In the genomic region with DNA sequence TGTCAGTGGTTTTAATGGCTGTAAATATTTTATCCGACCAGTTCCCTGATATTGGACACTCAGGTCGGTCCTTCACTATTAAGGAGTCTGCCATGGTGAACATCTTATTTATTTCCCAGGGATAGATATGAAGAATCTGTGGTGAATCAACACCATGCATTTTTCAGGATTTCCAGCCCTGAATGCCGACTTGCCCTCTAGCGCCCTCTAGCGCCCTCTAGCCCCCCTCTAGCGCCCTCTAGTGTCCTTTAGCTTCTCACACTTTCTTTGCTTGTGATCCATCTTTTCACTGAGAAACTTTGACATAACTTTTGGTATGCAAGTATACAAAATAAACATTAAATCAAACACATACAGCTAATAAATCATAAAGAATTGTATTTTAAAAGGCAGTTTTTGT, we compare ENCODE assay signal across 8 mouse cellular contexts. TPM values are rescaled to one million over a fixed set of nuclear protein-coding genes. Genes with fewer than 3 reads are reported as not detected.
DNase-seq lines count a peak whose midpoint lies in the region; ATAC-seq and TF ChIP-seq lines count a peak whose summit lies in the region.

No protein-coding gene starts in this region.

- H3K4me1 ChIP-seq in forebrain, postnatal 0 days (ENCODE audit: insufficient read depth) = no peaks in the 10 kb centered on the region
- H3K4me1 ChIP-seq in forebrain, embryonic 13.5 days = no peaks in the 10 kb centered on the region
- H3K4me1 ChIP-seq in liver, postnatal 0 days (ENCODE audit: insufficient read depth) = no peaks in the 10 kb centered on the region
- H3K4me1 ChIP-seq in stomach, postnatal 0 days (replicated peaks; ENCODE audit: control insufficient read depth, insufficient read depth) = no peaks in the 10 kb centered on the region

- 8% methylated on average over 6 of the region's 6 CpGs for WGBS in forebrain, postnatal 0 days
- WGBS in forebrain, embryonic 13.5 days = 5% methylated on average over 6 of the region's 6 CpGs
- WGBS in liver, postnatal 0 days (ENCODE audit: insufficient replicate concordance) = 7% methylated on average over 6 of the region's 6 CpGs
- 10% methylated on average over 6 of the region's 6 CpGs for WGBS in stomach, postnatal 0 days

- H3K27ac ChIP-seq in forebrain, postnatal 0 days (ENCODE audit: low read depth, low read length) = no peak overlapping the region
- no peak overlapping the region for H3K27ac ChIP-seq in forebrain, embryonic 13.5 days
- no peak overlapping the region for H3K27ac ChIP-seq in liver, postnatal 0 days (ENCODE audit: low read depth)
- H3K27ac ChIP-seq in stomach, postnatal 0 days (replicated peaks) = no peak overlapping the region

- no peak overlapping the region for H3K9ac ChIP-seq in forebrain, postnatal 0 days
- no peak overlapping the region for H3K9ac ChIP-seq in forebrain, embryonic 13.5 days
- H3K9ac ChIP-seq in liver, postnatal 0 days (replicated peaks) = no peak overlapping the region
- H3K9ac ChIP-seq in stomach, postnatal 0 days (ENCODE audit: low read length) = no peak overlapping the region

- ATAC-seq in forebrain, postnatal 0 days = no peak
- no peak for ATAC-seq in forebrain, embryonic 13.5 days
- ATAC-seq in granulocyte monocyte progenitor cell, adult 5-6 weeks (replicated peaks; ENCODE audit: poor library complexity, severe bottlenecking) = peak; percentile 52; the same call in 1 of the 2 replicates
- no peak for ATAC-seq in liver, postnatal 0 days
- ATAC-seq in stomach, postnatal 0 days (ENCODE audit: low FRiP score, low TSS enrichment) = no peak

- H3K4me2 ChIP-seq in forebrain, postnatal 0 days (ENCODE audit: low read depth) = no peak overlapping the region
- H3K4me2 ChIP-seq in forebrain, embryonic 13.5 days = no peak overlapping the region
- H3K4me2 ChIP-seq in liver, postnatal 0 days (ENCODE audit: low read depth, low read length) = no peak overlapping the region
- H3K4me2 ChIP-seq in stomach, postnatal 0 days (replicated peaks; ENCODE audit: low read depth) = no peak overlapping the region

- peak; percentile 78 for DNase-seq in forebrain, postnatal 0 days
- DNase-seq in ovary, postnatal 36 days (ENCODE audit: low spot score) = peak; percentile 52
- no peak for DNase-seq in ovary, adult 18-20 months (ENCODE audit: low spot score)
- peak; percentile 49 for DNase-seq in c-Kit-positive CD71-negative TER-119-negative erythroid progenitor cells, embryonic 14.5 days (ENCODE audit: low read depth)
- DNase-seq in liver, postnatal 0 days = peak; percentile 73
- DNase-seq in stomach, postnatal 0 days (ENCODE audit: low spot score) = peak; percentile 60

- peaks cover 72% of the 10 kb centered on the region for H3K36me3 ChIP-seq in forebrain, postnatal 0 days (ENCODE audit: insufficient read depth)
- peaks cover 71% of the 10 kb centered on the region for H3K36me3 ChIP-seq in forebrain, embryonic 13.5 days (ENCODE audit: poor library complexity, severe bottlenecking)
- H3K36me3 ChIP-seq in liver, postnatal 0 days (replicated peaks; ENCODE audit: insufficient read depth, low read length) = no peaks in the 10 kb centered on the region
- no peaks in the 10 kb centered on the region; the same call in 1 of the 2 replicates for H3K36me3 ChIP-seq in stomach, postnatal 0 days (ENCODE audit: control insufficient read depth, insufficient read depth, low read length)

- no peaks in the 10 kb centered on the region for H3K9me3 ChIP-seq in forebrain, postnatal 0 days (ENCODE audit: low read length)
- no peaks in the 10 kb centered on the region for H3K9me3 ChIP-seq in forebrain, embryonic 13.5 days (replicated peaks)
- no peaks in the 10 kb centered on the region for H3K9me3 ChIP-seq in liver, postnatal 0 days (ENCODE audit: low read length)
- H3K9me3 ChIP-seq in stomach, postnatal 0 days (ENCODE audit: control insufficient read depth, low read length) = no peaks in the 10 kb centered on the region

- no peaks in the 10 kb centered on the region for H3K27me3 ChIP-seq in forebrain, postnatal 0 days (ENCODE audit: insufficient read depth, low read length)
- H3K27me3 ChIP-seq in forebrain, embryonic 13.5 days = no peaks in the 10 kb centered on the region
- H3K27me3 ChIP-seq in liver, postnatal 0 days (ENCODE audit: insufficient read depth, low read length) = no peaks in the 10 kb centered on the region
- no peaks in the 10 kb centered on the region for H3K27me3 ChIP-seq in stomach, postnatal 0 days (ENCODE audit: control insufficient read depth, insufficient read depth, low read length)

- no peak for TF ChIP-seq EP300 in liver, postnatal 0 days (IDR thresholded peaks at IDR 0.05; ENCODE audit: low read depth)
- no peak for TF ChIP-seq EP300 in stomach, postnatal 0 days (optimal IDR thresholded peaks at IDR 0.05)

- no peak overlapping the region for H3K4me3 ChIP-seq in forebrain, postnatal 0 days (ENCODE audit: low read depth, low read length)
- H3K4me3 ChIP-seq in forebrain, embryonic 13.5 days = no peak overlapping the region
- H3K4me3 ChIP-seq in liver, postnatal 0 days (ENCODE audit: low read depth, low read length) = no peak overlapping the region
- H3K4me3 ChIP-seq in stomach, postnatal 0 days (ENCODE audit: low read depth, low read length) = no peak overlapping the region

- TF ChIP-seq CTCF in forebrain, postnatal 0 days (IDR thresholded peaks at IDR 0.05; ENCODE audit: low read depth) = peak; percentile 99
- TF ChIP-seq CTCF in liver, postnatal 0 days (IDR thresholded peaks at IDR 0.05; ENCODE audit: low read depth) = peak; percentile 100
- TF ChIP-seq CTCF in stomach, postnatal 0 days (IDR thresholded peaks at IDR 0.05; ENCODE audit: low read depth) = peak; percentile 100

RNA-seq across cellular contexts. Expression of a gene that starts 22.8 kb away (rescaled TPM):
- total RNA-seq in forebrain, postnatal 0 days (2014; rRNA removed) = 0.23 and 0.24 TPM in 2 replicates
- 0.33 and 0.39 TPM in 2 replicates for polyA plus RNA-seq in forebrain, postnatal 0 days (2015; fragmentation: Nextera tagmentation; extraction: Ambion mirVana)
- 0.06 and 0.16 TPM in 2 replicates for polyA plus RNA-seq in forebrain, embryonic 13.5 days (2015; fragmentation: Nextera tagmentation; extraction: Ambion mirVana)
- total RNA-seq in granulocyte monocyte progenitor cell, adult 5-6 weeks (2014; fragmentation: Nextera tagmentation) = 0.09 TPM in 1 of 2 replicates, not detected in the other
- 0.15 TPM in 1 of 2 replicates, not detected in the other for total RNA-seq in granulocyte monocyte progenitor cell, adult 5-6 weeks (2017)
- polyA plus RNA-seq in liver, postnatal 0 days (2015; fragmentation: Nextera tagmentation; extraction: Ambion mirVana) = 0.20 and 0.24 TPM in 2 replicates
- polyA plus RNA-seq in stomach, postnatal 0 days (2015; fragmentation: Nextera tagmentation; extraction: Ambion mirVana) = 2.6 and 3.4 TPM in 2 replicates

RNA-seq across cellular contexts. Expression of a gene that starts 45.8 kb away (rescaled TPM):
- total RNA-seq in forebrain, postnatal 0 days (2014; rRNA removed) = 139 and 164 TPM in 2 replicates
- 133 and 149 TPM in 2 replicates for polyA plus RNA-seq in forebrain, postnatal 0 days (2015; fragmentation: Nextera tagmentation; extraction: Ambion mirVana)
- polyA plus RNA-seq in forebrain, embryonic 13.5 days (2015; fragmentation: Nextera tagmentation; extraction: Ambion mirVana) = 72.7 and 77.6 TPM in 2 replicates
- 2.1 and 4.6 TPM in 2 replicates for total RNA-seq in granulocyte monocyte progenitor cell, adult 5-6 weeks (2014; fragmentation: Nextera tagmentation)
- 2.5 and 3.2 TPM in 2 replicates for total RNA-seq in granulocyte monocyte progenitor cell, adult 5-6 weeks (2017)
- polyA plus RNA-seq in liver, postnatal 0 days (2015; fragmentation: Nextera tagmentation; extraction: Ambion mirVana) = 0.46 and 0.62 TPM in 2 replicates
- polyA plus RNA-seq in stomach, postnatal 0 days (2015; fragmentation: Nextera tagmentation; extraction: Ambion mirVana) = 9.8 and 10.1 TPM in 2 replicates
